Mouse (Mus musculus) frontal cortex, postnatal 36 days (tissue): ENCODE measurements around the gene Prkcb.

Source experiments
- DNase-seq, 2 experiments: peaks; one replicate each; pipeline ENCODE4 v3.0.0; 2022; ENCODE audit warnings: low spot score in 2 of 2

The Prkcb gene

GRCm38 (mm10) chr7:122289243-122290111 is 926 bp downstream of the Prkcb start:
- peak in 1 of 2 experiments; percentile 43 for DNase-seq

GRCm38 (mm10) chr7:122290165-122290564 is 1.6 kb downstream of the Prkcb start:
- DNase-seq: peak in 1 of 2 experiments; percentile 49

GRCm38 (mm10) chr7:122290771-122291170 is 2.2 kb downstream of the Prkcb start:
- no peak for DNase-seq

- DNase-seq: peak in 1 of 2 experiments; percentile 35
Measured at GRCm38 (mm10) chr7:122292151-122292550, 3.6 kb downstream of the Prkcb start.

GRCm38 (mm10) chr7:122294111-122294510 is 5.6 kb downstream of the Prkcb start:
- no peak for DNase-seq

GRCm38 (mm10) chr7:122295363-122295762 is 6.8 kb downstream of the Prkcb start:
- DNase-seq: no peak

- no peak for DNase-seq
Measured at GRCm38 (mm10) chr7:122296331-122296730, 7.8 kb downstream of the Prkcb start.

- no peak for DNase-seq
Measured at GRCm38 (mm10) chr7:122296805-122297204, 8.3 kb downstream of the Prkcb start.

- no peak for DNase-seq
Measured at GRCm38 (mm10) chr7:122297627-122298026, 9.1 kb downstream of the Prkcb start.

- DNase-seq: no peak
Measured at GRCm38 (mm10) chr7:122298715-122299114, 10.2 kb downstream of the Prkcb start.

GRCm38 (mm10) chr7:122300538-122300937 is 12.0 kb downstream of the Prkcb start:
- DNase-seq: no peak

GRCm38 (mm10) chr7:122302538-122302937 is 14.0 kb downstream of the Prkcb start:
- no peak for DNase-seq

GRCm38 (mm10) chr7:122303988-122304387 is 15.4 kb downstream of the Prkcb start:
- DNase-seq: no peak

- no peak for DNase-seq
Measured at GRCm38 (mm10) chr7:122304521-122304920, 16.0 kb downstream of the Prkcb start.

- no peak for DNase-seq
Measured at GRCm38 (mm10) chr7:122307241-122307640, 18.7 kb downstream of the Prkcb start.

- no peak for DNase-seq
Measured at GRCm38 (mm10) chr7:122308661-122309060, 20.1 kb downstream of the Prkcb start.

- no peak for DNase-seq
Measured at GRCm38 (mm10) chr7:122309909-122310725, 21.6 kb downstream of the Prkcb start.

GRCm38 (mm10) chr7:122310726-122311018 is 22.1 kb downstream of the Prkcb start:
- no peak for DNase-seq

GRCm38 (mm10) chr7:122313690-122314477 is 25.3 kb downstream of the Prkcb start:
- DNase-seq: no peak

- DNase-seq: no peak
Measured at GRCm38 (mm10) chr7:122315720-122316331, 27.3 kb downstream of the Prkcb start.

GRCm38 (mm10) chr7:122316681-122317080 is 28.1 kb downstream of the Prkcb start:
- no peak for DNase-seq

- no peak for DNase-seq
Measured at GRCm38 (mm10) chr7:122317485-122317884, 28.9 kb downstream of the Prkcb start.
